Mouse (Mus musculus): ENCODE measurements around the gene Ifrd2. TPM values are rescaled to one million over a fixed set of nuclear protein-coding genes. Genes with fewer than 3 reads are reported as not detected.

The Ifrd2 gene
- polyA plus RNA-seq, 1 experiment from 2014 or later: 161 TPM

DNA sequence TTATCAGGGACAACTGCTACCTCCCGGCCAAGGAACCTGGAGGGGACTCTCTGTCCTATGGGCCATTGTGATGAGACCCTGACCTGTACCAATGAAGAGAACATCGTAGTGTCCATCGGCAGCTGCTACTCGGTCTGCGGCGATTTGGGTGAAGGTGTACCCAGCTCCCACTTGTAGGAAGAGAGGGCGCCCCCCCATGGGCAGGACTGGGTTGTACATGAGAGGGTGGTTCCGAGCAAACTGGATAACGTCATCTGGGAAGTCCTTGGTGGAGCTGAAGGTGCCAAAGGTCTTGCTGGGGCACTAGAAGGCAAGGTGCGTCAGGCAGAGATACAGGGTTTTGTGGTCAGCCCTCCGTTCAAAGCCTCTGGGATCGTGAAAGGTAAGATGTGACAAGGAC is 13.3 kb downstream of the Ifrd2 start:
- WGBS (ENCODE audit: insufficient replicate concordance): 62% methylated on average over 12 of the region's 12 CpGs
- Histone ChIP-seq H3K4me3 (replicated peaks) (no peak overlapping the region), H3K36me3 (replicated peaks) (no peaks in the 10 kb centered on the region; the same call in 1 of the 2 replicates), H3K4me2 (no peak overlapping the region), H3K27me3 (peaks cover 56% of the 10 kb centered on the region), H3K27ac (replicated peaks) (no peak overlapping the region), H3K9ac (no peak overlapping the region), H3K9me3 (replicated peaks) (no peaks in the 10 kb centered on the region), H3K4me1 (replicated peaks) (peaks cover 55% of the 10 kb centered on the region)
- ATAC-seq (ENCODE audit: insufficient read depth): no peak

- Histone ChIP-seq H3K4me3 (replicated peaks) (no peak overlapping the region), H3K27ac (replicated peaks) (no peak overlapping the region), H3K4me2 (no peak overlapping the region), H3K27me3 (peaks cover 61% of the 10 kb centered on the region), H3K9me3 (replicated peaks) (no peaks in the 10 kb centered on the region), H3K4me1 (replicated peaks) (peaks cover 55% of the 10 kb centered on the region), H3K36me3 (replicated peaks) (no peaks in the 10 kb centered on the region), H3K9ac (no peak overlapping the region)
- ATAC-seq (ENCODE audit: insufficient read depth): no peak
- WGBS (ENCODE audit: insufficient replicate concordance): 73% methylated on average over 11 of the region's 11 CpGs
These were observed 13.8 kb downstream of the Ifrd2 start for GRCm38 (mm10) chr9:107601275-107601674.

DNA sequence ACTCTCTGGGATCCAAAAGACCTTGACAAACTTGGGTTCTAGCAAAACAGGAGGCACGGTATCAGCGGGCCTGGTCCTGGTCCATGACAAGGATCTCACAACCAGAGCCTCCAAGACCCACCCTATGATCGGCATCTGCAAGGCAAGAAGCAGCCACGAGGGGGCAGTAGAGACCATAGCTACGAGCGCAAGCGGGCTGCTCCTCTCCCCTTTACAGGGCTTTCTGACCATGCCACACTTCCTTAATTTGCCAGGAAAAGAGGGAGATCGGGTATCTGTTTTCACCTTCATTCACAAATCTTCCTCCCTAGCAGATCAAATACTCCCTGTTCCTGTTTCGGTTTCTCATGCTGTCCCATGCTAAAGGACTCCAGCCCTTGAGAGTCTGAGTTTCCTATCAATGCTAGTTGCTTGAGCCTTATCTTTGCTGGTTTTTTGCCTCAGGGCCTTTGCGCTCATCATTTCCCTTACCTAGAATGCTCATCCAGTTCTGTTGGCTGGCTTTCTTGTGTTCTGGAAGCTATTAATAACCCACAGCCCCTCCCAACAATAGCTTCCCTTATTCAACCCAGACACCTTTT is 14.7 kb downstream of the Ifrd2 start:
- no peak overlapping the region for H3K9ac ChIP-seq

GRCm38 (mm10) chr9:107603251-107603650 is 15.8 kb downstream of the Ifrd2 start:
- 57% methylated on average over 6 of the region's 6 CpGs for WGBS (ENCODE audit: insufficient replicate concordance)
- H3K9ac ChIP-seq: no peak overlapping the region

More for the DNA sequence above, 14.7 kb downstream of the Ifrd2 start:
- H3K4me3 ChIP-seq (replicated peaks): peak overlapping the region; percentile 31
- peaks cover 62% of the 10 kb centered on the region for H3K27me3 ChIP-seq
- 0 out of 2 replicates have a peak, but pooled peaks have one; percentile 33 for ATAC-seq (ENCODE audit: insufficient read depth)
- H3K36me3 ChIP-seq (replicated peaks): no peaks in the 10 kb centered on the region
- WGBS (ENCODE audit: insufficient replicate concordance): 4% methylated on average over 10 of the region's 10 CpGs
- peak overlapping the region; percentile 54 for H3K4me2 ChIP-seq
- H3K4me1 ChIP-seq (replicated peaks): peaks cover 55% of the 10 kb centered on the region
- H3K27ac ChIP-seq (replicated peaks): no peak overlapping the region
- H3K9me3 ChIP-seq (replicated peaks): no peaks in the 10 kb centered on the region

DNA sequence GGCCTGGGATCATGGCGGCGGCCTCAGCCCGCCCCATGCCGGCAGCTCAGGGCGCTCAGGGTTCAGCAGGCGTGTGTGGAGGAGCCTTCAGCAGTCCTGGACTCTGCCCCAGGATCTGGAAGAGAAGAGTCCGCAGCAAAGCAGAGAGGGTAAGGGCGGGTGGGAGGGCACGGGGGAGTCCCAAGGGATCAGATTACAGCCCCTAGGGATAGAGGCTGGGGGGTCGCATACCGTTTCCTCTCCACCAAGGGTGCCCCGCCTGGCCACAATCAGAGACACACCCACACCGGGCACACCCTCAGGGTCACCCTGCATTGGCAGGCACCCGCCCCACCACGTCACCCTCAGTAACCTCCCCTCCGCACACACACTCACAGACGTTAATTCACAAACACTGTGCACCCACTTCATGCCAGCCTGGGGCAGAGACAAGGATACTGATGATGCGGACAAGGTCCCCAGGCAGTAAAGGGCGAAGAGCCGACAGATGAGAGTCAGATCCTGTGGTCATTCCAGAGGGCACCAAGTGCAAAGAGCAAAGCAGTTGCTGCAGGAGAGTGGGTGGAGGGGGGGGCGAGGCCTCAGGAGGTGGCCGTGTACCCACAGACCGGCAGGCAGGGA is 17.7 kb downstream of the Ifrd2 start:
- H3K4me1 ChIP-seq (replicated peaks): peaks cover 51% of the 10 kb centered on the region

More at GRCm38 (mm10) chr9:107603251-107603650, 15.8 kb downstream of the Ifrd2 start:
- no peak for ATAC-seq (ENCODE audit: insufficient read depth)
- peaks cover 57% of the 10 kb centered on the region for H3K4me1 ChIP-seq (replicated peaks)
- no peak overlapping the region for H3K4me2 ChIP-seq
- no peak overlapping the region for H3K27ac ChIP-seq (replicated peaks)
- no peak overlapping the region for H3K4me3 ChIP-seq (replicated peaks)
- no peaks in the 10 kb centered on the region for H3K9me3 ChIP-seq (replicated peaks)
- no peaks in the 10 kb centered on the region for H3K36me3 ChIP-seq (replicated peaks)
- peaks cover 62% of the 10 kb centered on the region for H3K27me3 ChIP-seq

DNA sequence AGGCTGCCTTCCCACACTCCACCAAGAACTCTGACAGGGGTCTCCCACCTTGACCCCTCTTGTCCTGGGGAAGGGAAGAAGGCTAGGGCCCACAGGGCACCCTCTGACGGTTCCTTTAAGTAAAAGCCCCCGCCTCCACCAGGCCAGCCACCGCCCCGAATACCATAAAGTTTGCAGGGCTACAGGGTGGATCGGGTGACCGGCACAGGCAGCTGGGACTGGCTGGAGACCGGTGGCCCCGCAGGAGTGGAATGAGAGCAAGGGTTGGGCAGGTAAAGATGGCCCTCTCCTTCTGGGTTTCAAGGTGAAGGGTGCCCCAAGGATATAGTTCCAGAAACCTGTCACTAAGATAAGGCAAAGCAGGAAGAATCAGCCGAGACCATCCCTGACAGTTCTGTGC is 19.1 kb downstream of the Ifrd2 start:
- 50% methylated on average over 9 of the region's 9 CpGs for WGBS (ENCODE audit: insufficient replicate concordance)
- Histone ChIP-seq H3K4me3 (replicated peaks) (no peak overlapping the region), H3K9me3 (replicated peaks) (no peaks in the 10 kb centered on the region), H3K9ac (no peak overlapping the region), H3K27me3 (peaks cover 34% of the 10 kb centered on the region), H3K4me2 (peak overlapping the region; percentile 5; the same call in 1 of the 2 replicates), H3K36me3 (replicated peaks) (no peaks in the 10 kb centered on the region), H3K27ac (replicated peaks) (no peak overlapping the region), H3K4me1 (replicated peaks) (peaks cover 50% of the 10 kb centered on the region)
- no peak for ATAC-seq (ENCODE audit: insufficient read depth)

More for the DNA sequence above, 17.7 kb downstream of the Ifrd2 start:
- Histone ChIP-seq H3K27ac (replicated peaks) (no peak overlapping the region), H3K9me3 (replicated peaks) (no peaks in the 10 kb centered on the region), H3K4me3 (replicated peaks) (no peak overlapping the region), H3K36me3 (replicated peaks) (no peaks in the 10 kb centered on the region), H3K27me3 (peaks cover 47% of the 10 kb centered on the region), H3K9ac (no peak overlapping the region), H3K4me2 (peak overlapping the region; percentile 10; the same call in 1 of the 2 replicates)
- 45% methylated on average over 23 of the region's 23 CpGs for WGBS (ENCODE audit: insufficient replicate concordance)
- ATAC-seq (ENCODE audit: insufficient read depth): no peak; the same call in 1 of the 2 replicates

- Histone ChIP-seq H3K4me2 (peak overlapping the region; percentile 5; the same call in 1 of the 2 replicates), H3K27me3 (peaks cover 31% of the 10 kb centered on the region), H3K36me3 (replicated peaks) (no peaks in the 10 kb centered on the region), H3K4me3 (replicated peaks) (no peak overlapping the region), H3K9me3 (replicated peaks) (no peaks in the 10 kb centered on the region), H3K4me1 (replicated peaks) (peaks cover 50% of the 10 kb centered on the region), H3K9ac (no peak overlapping the region), H3K27ac (replicated peaks) (no peak overlapping the region)
- 61% methylated on average over 2 of the region's 2 CpGs for WGBS (ENCODE audit: insufficient replicate concordance)
- no peak for ATAC-seq (ENCODE audit: insufficient read depth)
These were observed 19.6 kb downstream of the Ifrd2 start for GRCm38 (mm10) chr9:107607036-107607435.

DNA sequence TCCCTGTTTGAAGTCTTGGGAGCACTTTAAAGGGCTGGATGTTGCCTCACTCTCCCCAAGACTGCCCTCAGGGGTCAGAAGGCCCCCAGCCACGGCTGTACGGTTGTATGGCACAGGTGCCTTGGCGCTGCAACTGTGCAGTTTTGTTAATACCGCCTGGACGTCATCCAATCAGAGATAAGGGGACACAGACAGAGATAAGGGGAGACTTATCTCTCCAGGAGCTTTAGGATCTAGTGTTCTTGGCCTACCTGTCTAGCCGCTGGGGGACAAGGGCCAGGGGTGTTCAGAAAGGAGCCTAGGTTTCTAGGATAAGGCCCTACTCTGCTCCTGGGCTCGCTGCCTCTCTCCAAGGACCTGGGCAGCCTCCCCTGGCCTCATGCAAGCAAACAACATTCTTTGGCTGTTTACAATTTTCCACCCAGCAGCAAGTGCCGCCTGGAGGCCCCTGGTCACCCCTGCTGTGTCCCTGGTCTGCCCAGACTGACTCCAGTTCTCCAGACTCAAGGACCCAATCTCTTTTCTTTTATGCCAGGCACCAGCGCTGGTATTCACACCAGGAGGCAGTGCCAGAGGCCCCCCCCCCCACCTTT is 20.3 kb downstream of the Ifrd2 start:
- Histone ChIP-seq H3K9ac (no peak overlapping the region), H3K9me3 (replicated peaks) (no peaks in the 10 kb centered on the region), H3K4me1 (replicated peaks) (peaks cover 50% of the 10 kb centered on the region), H3K4me3 (replicated peaks) (no peak overlapping the region), H3K4me2 (no peak overlapping the region), H3K36me3 (replicated peaks) (no peaks in the 10 kb centered on the region), H3K27me3 (peaks cover 30% of the 10 kb centered on the region), H3K27ac (replicated peaks) (no peak overlapping the region)
- no peak for ATAC-seq (ENCODE audit: insufficient read depth)
- 42% methylated on average over 9 of the region's 9 CpGs for WGBS (ENCODE audit: insufficient replicate concordance)

GRCm38 (mm10) chr9:107608741-107609432 is 21.4 kb downstream of the Ifrd2 start, which contains the start of gene Sema3b:
Gene Sema3b, minus strand, starts transcription at chr9:107609229.
- WGBS (ENCODE audit: insufficient replicate concordance): 55% methylated on average over 12 of the region's 12 CpGs
- no peak within 1 kb of the TSS for H3K27ac ChIP-seq (replicated peaks)
- no peaks in the 10 kb centered on the region for H3K9me3 ChIP-seq (replicated peaks)
- peaks cover 20% of the 10 kb centered on the region for H3K27me3 ChIP-seq
- H3K4me2 ChIP-seq: no peak within 1 kb of the TSS
- H3K9ac ChIP-seq: no peak within 1 kb of the TSS
- H3K4me3 ChIP-seq (replicated peaks): no peak within 1 kb of the TSS
- H3K36me3 ChIP-seq (replicated peaks): peaks cover 3% of the 10 kb centered on the region
- ATAC-seq (ENCODE audit: insufficient read depth): no peak
- peaks cover 61% of the 10 kb centered on the region for H3K4me1 ChIP-seq (replicated peaks)

DNA sequence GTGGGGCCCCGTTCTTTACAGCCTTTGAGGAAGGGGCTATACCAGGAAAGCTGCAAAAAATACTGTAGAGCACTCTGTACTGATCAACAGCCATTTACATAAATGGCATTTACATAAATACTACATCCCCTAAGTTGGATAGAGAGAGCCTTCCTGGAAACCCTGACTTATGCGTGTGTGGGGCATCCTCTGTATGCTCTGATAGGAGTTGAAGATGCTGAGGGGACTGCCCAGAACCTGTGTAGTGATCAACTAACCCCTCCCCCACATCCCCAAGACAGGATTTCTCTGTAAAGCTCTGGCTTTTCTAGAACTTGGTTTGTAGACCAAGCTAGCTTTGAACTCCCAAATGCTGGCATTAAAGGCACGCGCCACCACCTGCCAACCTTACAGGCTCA is 22.0 kb downstream of the Ifrd2 start:
- H3K4me2 ChIP-seq: no peak overlapping the region
- H3K4me3 ChIP-seq (replicated peaks): no peak overlapping the region
- 67% methylated on average over 4 of the region's 4 CpGs for WGBS (ENCODE audit: insufficient replicate concordance)
- H3K4me1 ChIP-seq (replicated peaks): peaks cover 63% of the 10 kb centered on the region
- H3K9me3 ChIP-seq (replicated peaks): no peaks in the 10 kb centered on the region
- H3K36me3 ChIP-seq (replicated peaks): peaks cover 9% of the 10 kb centered on the region
- peaks cover 14% of the 10 kb centered on the region; the same call in 1 of the 2 replicates for H3K27me3 ChIP-seq
- no peak overlapping the region for H3K9ac ChIP-seq
- no peak overlapping the region for H3K27ac ChIP-seq (replicated peaks)
- ATAC-seq (ENCODE audit: insufficient read depth): no peak
